Mouse (Mus musculus) CH12.LX (cell line): Measurements from ENCODE around the gene Cep350.

Source experiments
- EP300 ChIP-seq: IDR thresholded peaks from 2 replicates; pipeline ENCODE4 v1.6.1; 2011; ENCODE audit warnings: low read length, improper control_type of control experiment
- HCFC1 ChIP-seq: IDR thresholded peaks from 2 replicates; pipeline ENCODE4 v1.6.1; 2012; ENCODE audit warnings: low read depth, mild to moderate bottlenecking, inconsistent platforms, low read length, improper control_type of control experiment
- USF2 ChIP-seq: conservative IDR thresholded peaks from 2 replicates; pipeline ENCODE4 v1.6.1; 2011; ENCODE audit warnings: low read depth, low read length, improper control_type of control experiment
- ZKSCAN1 ChIP-seq: IDR thresholded peaks from 2 replicates; pipeline ENCODE4 v1.6.1; 2012; ENCODE audit warnings: low read depth, inconsistent platforms, low read length, improper control_type of control experiment, borderline replicate concordance

- TF ChIP-seq HCFC1: no peak
- no peak for TF ChIP-seq USF2
- no peak for TF ChIP-seq ZKSCAN1
- no peak for TF ChIP-seq EP300
Measured at GRCm38 (mm10) chr1:155795791-155796233, 177.2 kb downstream of the Cep350 start.
